Mouse (Mus musculus) forelimb bud, embryonic 11.5 days (tissue): Measurements from ENCODE around the gene Gm20441.
"Not testable (repeated sequence)": the region's sequence is repeated elsewhere in the genome, so short reads cannot be mapped to it uniquely, and the experiment has no call there.

Experiments
- DNase-seq: peaks from one replicate; pipeline ENCODE4 v3.0.0-alpha.2; 2012; ENCODE audit warnings: low read depth, low spot score

Gene Gm20441

GRCm38 (mm10) chr10:75779206-75780174 is 1.3 kb downstream of the Gm20441 start:
- DNase-seq: no peak

DNA sequence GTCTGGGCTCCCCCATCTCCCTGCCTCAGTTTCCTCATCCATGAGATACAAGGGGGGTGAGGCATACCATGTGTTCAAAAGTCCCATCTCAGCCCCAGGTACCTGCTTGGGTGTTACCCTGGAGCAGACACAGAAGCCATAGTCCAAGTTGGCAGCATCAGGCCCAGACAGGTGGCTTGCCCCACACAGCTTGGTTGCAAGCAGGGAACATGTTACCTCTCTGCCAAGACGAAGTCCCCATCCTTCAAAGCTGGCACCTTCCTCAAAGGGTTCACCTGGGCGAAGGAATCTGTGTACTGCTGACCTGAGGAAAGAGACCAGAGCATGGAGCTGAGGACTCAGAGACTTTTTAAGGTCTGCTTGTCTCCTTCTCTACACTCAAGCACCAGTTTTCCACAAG is 2.9 kb downstream of the Gm20441 start:
- DNase-seq: no peak

- no peak for DNase-seq
These were observed 4.2 kb downstream of the Gm20441 start for GRCm38 (mm10) chr10:75776562-75776961.

GRCm38 (mm10) chr10:75774587-75774986 is 6.2 kb downstream of the Gm20441 start:
- no peak for DNase-seq

GRCm38 (mm10) chr10:75774102-75774501 is 6.7 kb downstream of the Gm20441 start:
- no peak for DNase-seq

DNA sequence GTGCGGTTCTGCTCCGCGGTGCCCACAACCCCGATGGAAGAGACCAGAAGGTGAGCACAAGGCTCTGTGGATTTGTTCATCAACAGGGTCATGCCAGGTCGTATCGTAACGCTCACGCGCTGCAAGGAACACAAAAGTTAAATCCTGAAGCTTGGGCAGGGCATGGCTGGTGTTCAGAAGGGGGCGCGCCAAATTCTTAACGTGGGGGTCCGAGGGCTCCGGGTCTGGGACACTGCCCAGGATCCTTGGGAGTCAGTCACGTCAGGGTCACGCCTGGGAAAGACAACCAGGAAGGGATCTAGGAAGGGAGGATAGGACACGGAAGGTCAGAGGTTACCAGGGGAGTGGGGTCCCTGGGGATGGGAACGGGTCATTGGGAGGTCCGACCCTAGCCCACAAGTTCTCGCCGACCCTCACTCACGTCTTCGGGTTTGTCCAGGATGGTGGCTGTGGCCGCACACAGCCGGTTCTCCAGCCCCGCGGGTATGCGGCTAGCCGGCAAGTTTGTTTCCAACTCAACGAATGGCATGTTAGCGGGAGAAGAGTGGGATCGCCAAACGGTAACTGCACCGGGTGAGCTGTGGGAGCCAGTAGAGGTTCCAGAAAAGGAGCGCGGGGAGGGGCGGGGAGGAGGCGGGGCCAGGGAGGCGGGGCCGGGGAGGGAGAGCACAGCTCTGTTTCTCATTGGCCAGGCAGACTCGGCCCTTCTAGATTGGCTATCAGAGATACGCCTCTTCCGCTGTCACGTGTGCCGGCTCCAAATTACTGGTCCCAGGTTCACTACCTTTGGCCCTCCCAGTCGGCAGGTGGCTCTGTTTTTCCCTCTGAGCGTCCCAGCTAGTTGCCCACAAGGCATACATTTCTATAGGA is 7.7 kb downstream of the Gm20441 start, which contains the start of gene Ddt:
TSS of gene Ddt (minus strand) at position 620 of the 870 bp plus-strand sequence.
- DNase-seq: peak; percentile 90

DNA sequence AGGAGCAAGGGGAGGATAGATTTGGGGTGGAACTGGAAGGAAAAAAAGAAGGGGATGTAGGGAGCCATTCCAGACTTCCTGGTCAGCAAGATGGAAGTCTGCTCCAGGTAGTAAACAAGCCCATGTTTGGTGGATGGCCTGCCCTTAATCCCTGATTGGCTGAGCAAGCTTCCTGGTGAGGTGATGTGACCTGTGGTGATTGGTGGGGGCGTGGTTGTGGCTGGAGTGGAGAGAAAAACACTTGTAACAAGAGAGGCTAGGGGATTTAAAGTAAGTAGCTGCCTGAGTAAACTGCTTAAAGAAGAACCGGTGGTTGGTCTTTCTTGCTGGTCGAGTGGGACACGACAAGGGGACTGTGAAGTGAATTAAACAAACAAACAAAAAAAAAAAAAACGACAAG is 13.0 kb downstream of the Gm20441 start:
- DNase-seq: not testable (repeated sequence)

DNA sequence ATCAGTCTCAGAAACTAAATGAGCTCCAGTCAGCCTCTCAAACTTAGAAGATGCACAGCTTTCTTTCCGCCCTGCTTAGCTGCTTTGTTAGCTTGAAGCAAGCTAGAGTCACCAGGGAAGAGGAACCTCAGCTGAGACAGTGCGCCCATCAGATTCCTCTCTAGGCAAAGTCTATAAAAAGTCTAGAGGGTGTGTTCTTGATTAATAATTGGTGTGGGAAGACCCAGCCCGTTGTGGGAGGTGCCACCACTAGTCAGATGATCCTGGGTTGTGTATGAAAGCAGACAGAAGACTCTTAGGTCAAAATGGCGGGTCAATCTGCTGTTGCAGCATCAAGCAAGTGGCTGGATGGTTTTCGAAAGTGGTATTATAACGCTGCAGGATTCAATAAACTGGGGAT is 13.9 kb downstream of the Gm20441 start:
- no peak for DNase-seq

- DNase-seq: peak; percentile 84
These were observed 16.0 kb downstream of the Gm20441 start for GRCm38 (mm10) chr10:75764519-75765473.

DNA sequence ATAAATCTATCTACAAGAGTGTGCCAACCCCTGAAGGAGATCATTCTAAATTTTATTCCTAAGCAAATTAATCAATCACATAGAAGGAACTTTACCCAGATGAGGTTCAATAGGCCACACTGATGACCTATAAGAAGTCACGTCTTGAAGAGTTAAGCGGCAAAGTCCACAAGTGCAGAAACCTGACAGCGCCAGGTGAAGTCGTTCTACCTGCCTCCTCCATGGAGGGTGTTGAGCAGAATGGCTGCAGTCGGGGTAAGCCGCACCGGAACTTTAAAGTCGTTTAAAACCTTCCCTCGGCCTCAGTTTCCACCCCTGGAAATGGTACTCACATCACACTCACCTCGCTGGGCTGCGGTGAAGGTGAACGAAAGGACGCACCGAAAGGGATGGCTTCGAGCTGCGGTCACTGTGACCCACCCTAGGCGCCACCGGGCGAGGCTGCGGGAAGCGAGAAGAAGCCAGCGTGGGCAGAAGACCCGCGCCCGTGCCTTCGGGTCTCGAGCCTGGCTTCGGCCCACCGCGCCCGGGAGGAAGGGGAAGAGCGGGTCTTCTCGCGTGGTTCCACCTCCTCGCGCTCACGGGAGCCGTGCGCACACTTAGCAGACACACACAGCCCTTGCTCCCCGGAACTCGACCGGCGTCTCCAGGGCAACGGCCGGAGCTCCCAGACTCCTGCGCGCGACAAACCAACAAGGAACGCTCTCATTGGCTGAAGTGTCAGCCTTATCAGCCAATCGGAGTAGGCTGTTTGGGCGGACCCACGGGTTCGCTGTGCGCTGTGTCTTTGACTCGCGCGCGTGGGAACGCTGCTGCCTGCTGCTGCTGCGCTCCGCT is 16.9 kb downstream of the Gm20441 start, which contains the start of gene Cabin1:
TSS of gene Cabin1 (minus strand) at position 660 of the 837 bp plus-strand sequence.
- peak; percentile 98 for DNase-seq

DNA sequence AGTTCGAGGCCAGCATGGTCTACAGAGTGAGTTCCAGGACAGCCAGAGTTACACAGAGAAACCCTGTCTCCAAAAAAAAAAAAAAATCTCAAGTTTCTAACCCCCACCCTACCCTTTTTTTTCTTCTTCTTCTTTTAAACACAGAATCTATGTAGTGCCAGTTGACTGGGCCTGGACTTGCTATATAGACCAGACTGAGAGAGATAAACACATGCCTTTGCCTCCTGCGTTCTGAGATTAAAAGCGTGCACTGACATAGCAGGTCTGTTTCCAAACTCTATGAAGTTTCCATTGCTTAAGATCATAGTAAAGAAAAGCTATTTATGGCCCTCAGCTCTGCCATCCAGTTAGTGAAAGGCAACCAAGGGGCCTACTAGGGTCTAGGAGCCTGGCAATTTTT is 18.3 kb downstream of the Gm20441 start:
- DNase-seq: no peak

DNA sequence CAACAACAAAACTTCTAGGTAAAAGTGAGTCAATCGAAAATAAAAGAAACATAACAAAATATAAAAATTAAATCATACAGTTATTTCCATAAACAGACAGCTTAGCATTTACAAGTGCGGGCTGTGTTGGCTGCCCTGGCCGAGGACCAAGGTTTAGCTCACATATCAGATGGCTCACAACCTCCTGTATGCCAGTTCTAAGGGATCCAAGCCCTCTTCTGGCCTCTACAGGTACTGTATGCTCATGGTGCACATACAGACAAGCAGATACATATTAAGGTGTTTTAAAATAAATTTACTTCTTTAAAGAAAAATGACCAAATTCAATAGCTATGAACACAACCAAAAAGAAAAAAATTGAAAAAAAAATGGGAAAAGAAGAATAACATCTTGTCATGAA is 20.4 kb downstream of the Gm20441 start:
- DNase-seq: no peak

DNA sequence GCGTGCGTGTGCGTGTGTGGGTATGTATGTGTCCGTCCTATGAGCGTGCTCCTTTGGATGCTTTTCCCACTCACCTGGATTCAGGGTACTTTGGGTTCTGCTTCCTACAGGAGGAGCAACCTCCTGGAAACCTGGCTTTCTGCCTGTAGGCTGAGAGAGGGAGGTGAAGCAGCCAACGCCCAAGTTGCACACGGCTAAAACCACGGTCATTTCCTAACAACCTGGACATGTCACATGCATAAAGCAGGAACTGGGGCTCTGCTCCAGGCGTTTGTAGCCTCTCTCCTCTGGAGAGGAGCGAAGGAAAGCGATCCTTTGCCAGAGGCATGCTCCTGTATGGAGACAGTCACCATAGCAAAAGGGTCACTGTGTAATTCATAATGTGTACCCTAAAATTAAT is 24.0 kb downstream of the Gm20441 start:
- no peak for DNase-seq

DNA sequence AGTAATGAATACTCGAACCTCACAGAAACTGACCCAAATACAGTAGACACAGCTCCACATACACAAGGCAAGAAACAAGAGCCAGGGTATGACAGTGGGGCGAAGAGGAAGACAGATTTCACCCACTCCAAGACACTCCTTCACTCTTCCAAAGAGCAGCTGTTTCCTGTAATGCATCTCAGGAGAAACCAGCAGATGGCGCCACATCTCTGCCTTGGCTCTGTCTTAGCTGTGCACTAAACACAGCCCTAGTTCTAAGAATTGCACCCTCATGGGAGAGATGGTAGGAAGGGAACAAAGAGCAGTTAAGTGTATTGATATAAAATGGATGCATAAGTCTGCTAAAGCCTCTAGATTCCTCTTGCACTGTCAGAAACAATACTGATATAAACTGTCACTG is 36.7 kb downstream of the Gm20441 start:
- DNase-seq: peak; percentile 81

DNA sequence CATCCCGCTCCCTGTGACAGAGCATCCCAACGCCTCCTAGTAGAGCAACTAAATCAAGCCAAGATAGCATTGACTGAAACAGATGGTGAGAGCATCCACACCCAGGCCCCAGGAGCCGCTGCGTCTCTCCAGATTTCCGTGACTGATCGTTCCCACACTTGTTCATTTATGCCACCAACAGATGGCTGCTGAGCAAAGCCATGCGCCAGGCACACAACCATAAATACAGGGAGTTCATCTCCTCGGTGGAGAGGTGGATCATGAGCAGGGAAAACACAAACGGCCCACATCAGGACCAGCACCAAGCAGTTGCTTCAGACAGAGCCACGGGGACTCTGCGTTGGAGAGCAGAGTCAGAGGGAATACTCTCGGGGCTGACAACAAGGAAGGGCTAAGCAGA is 37.4 kb downstream of the Gm20441 start:
- no peak for DNase-seq

DNA sequence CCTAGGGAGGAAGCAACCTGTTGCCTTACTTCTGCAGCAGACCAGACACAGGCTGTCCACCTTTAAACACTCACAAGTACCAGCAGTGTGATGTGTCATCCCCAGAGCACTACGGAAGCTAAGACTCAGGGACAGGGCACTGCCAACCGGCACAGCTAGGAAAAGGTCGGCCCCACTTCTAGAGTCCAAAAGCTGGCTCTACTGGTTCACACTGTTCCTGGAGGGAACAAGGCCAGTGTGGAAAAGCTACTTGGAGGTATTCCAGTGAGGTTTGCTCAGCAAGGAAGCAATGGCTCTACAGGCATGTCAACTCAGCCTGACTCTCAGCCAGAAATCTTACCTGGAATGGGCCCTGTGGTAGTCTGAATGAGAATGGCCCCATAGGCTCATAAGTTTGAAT is 39.9 kb downstream of the Gm20441 start:
- no peak for DNase-seq

DNA sequence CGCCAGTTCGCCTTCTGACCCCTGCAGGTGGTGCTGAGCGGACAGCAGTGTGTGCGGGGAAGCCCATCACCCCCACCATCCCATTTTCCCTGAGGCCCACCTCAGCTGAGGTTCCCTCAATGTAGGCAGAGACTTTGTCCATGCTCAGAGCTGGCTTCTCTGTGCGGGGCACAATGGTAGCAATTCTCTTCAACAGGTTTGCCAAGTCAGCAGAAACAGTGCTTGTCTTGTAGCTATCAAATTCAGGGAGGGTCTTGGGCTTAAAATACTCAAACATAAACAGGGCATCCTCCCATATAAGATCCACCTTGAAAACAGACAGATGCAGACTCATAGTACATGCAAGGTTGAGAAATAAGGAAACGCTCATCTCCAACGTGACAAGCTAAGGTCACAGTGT is 55.3 kb downstream of the Gm20441 start:
- DNase-seq: no peak
